Comparison of ENCODE assay signal across 9 mouse cellular contexts in genomic region chr16:60538233-60538632, GRCm38 (mm10).
DNase-seq lines count a peak whose midpoint lies in the region; ATAC-seq and TF ChIP-seq lines count a peak whose summit lies in the region.
"Had no signal": no experiment of that assay in that cellular context is flagged by ENCODE, and none has a peak within 500 bp of the region (broad histone marks: within the 10 kb centered on the region; RNA-seq: fewer than 3 reads in every experiment).

No protein-coding gene starts in this region.

- no peaks in the 10 kb centered on the region for H3K4me1 ChIP-seq in neural tube, embryonic 12.5 days
- H3K4me1 ChIP-seq: hindbrain, embryonic 15.5 days had no signal

- DNase-seq in layer of hippocampus, adult 2 months (ENCODE audit: low spot score in 2 of 2), result peak; percentile 21 to 29
- DNase-seq in layer of hippocampus, postnatal 25 days (ENCODE audit: extremely low spot score in 1 of 2, low spot score in 1 of 2), result no peak
- peak; percentile 10 for DNase-seq in R1 (ENCODE audit: low read depth, low spot score)
- DNase-seq in embryo, embryonic 9.5 days (ENCODE audit: extremely low spot score), result peak; percentile 20
- no peak for DNase-seq in thymus, postnatal 10 days (ENCODE audit: low spot score in 2 of 2)
- no peak for DNase-seq in heart, adult 8-10 months (ENCODE audit: low spot score)

- peak; percentile 83 for TF ChIP-seq CTCF in layer of hippocampus, adult 2 months (conservative IDR thresholded peaks at IDR 0.05)

- no peaks in the 10 kb centered on the region for H3K27me3 ChIP-seq in neural tube, embryonic 12.5 days (replicated peaks)
- H3K27me3 ChIP-seq: hindbrain, embryonic 15.5 days had no signal

- H3K36me3 ChIP-seq in neural tube, embryonic 12.5 days, result no peaks in the 10 kb centered on the region
- H3K36me3 ChIP-seq: hindbrain, embryonic 15.5 days had no signal

- no peak overlapping the region for H3K4me2 ChIP-seq in neural tube, embryonic 12.5 days (replicated peaks)
- H3K4me2 ChIP-seq: hindbrain, embryonic 15.5 days had no signal

- H3K27ac ChIP-seq in layer of hippocampus, adult 2 months, result no peak overlapping the region
- no peak overlapping the region for H3K27ac ChIP-seq in neural tube, embryonic 12.5 days
- H3K27ac ChIP-seq: hindbrain, embryonic 15.5 days had no signal

- ATAC-seq in neural tube, embryonic 12.5 days (ENCODE audit: low FRiP score, low read depth), result peak; percentile 58; the same call in 1 of the 2 replicates
- ATAC-seq in activated CD4-positive, CD25-positive, alpha-beta regulatory T cell, adult 4 months, result no peak

- H3K9me3 ChIP-seq in neural tube, embryonic 12.5 days, result no peaks in the 10 kb centered on the region
- H3K9me3 ChIP-seq: hindbrain, embryonic 15.5 days had no signal

- no peak overlapping the region for H3K4me3 ChIP-seq in layer of hippocampus, adult 2 months
- H3K4me3 ChIP-seq in neural tube, embryonic 12.5 days, result no peak overlapping the region
- H3K4me3 ChIP-seq: hindbrain, embryonic 15.5 days had no signal

- H3K9ac ChIP-seq in neural tube, embryonic 12.5 days, result no peak overlapping the region
- H3K9ac ChIP-seq: hindbrain, embryonic 15.5 days had no signal

Comparison
In these comparisons a context has a peak if more than half of its experiments do, and no peak if none do; other contexts are left out.
1. DNase-seq: peak in layer of hippocampus, adult 2 months (2 of 2), R1 (single experiment) and embryo, embryonic 9.5 days (single experiment); none in layer of hippocampus, postnatal 25 days (0 of 2), thymus, postnatal 10 days (0 of 2) and heart, adult 8-10 months (single experiment).